Mouse (Mus musculus): Measurements from ENCODE around the gene Dusp10. TPM values are rescaled to one million over a fixed set of nuclear protein-coding genes. Genes with fewer than 3 reads are reported as not detected.
A peak's percentile ranks its signal among the peaks of the same experiment; 100 is the strongest.

The Dusp10 gene
- polyA plus RNA-seq, 1 experiment from 2014 or later, result 6.8 TPM

GRCm38 (mm10) chr1:184024631-184025030 is 11.5 kb downstream of the Dusp10 start:
- Histone ChIP-seq H3K4me2 (ENCODE audit: low read depth, low read length) (no peak overlapping the region), H3K4me1 (replicated peaks; ENCODE audit: control insufficient read depth, insufficient read depth, low read length) (no peaks in the 10 kb centered on the region; the same call in 1 of the 2 replicates), H3K36me3 (ENCODE audit: control insufficient read depth, insufficient read depth, low read length) (no peaks in the 10 kb centered on the region), H3K27me3 (ENCODE audit: control insufficient read depth, insufficient read depth, low read depth, low read length) (no peaks in the 10 kb centered on the region), H3K9ac (ENCODE audit: low read length) (no peak overlapping the region), H3K4me3 (ENCODE audit: low read length) (no peak overlapping the region), H3K27ac (ENCODE audit: low read length) (no peak overlapping the region), H3K9me3 (ENCODE audit: control insufficient read depth, low read length) (no peaks in the 10 kb centered on the region)
- no peak for ATAC-seq (ENCODE audit: low read depth)
- WGBS, result 88% methylated on average over 2 of the region's 2 CpGs

GRCm38 (mm10) chr1:184025079-184025478 is 12.0 kb downstream of the Dusp10 start:
- no peaks in the 10 kb centered on the region for H3K36me3 ChIP-seq (ENCODE audit: control insufficient read depth, insufficient read depth, low read length)
- H3K4me1 ChIP-seq (replicated peaks; ENCODE audit: control insufficient read depth, insufficient read depth, low read length), result no peaks in the 10 kb centered on the region
- H3K4me3 ChIP-seq (ENCODE audit: low read length), result no peak overlapping the region
- no peak overlapping the region for H3K9ac ChIP-seq (ENCODE audit: low read length)
- ATAC-seq (ENCODE audit: low read depth), result no peak
- H3K9me3 ChIP-seq (ENCODE audit: control insufficient read depth, low read length), result no peaks in the 10 kb centered on the region
- H3K27ac ChIP-seq (ENCODE audit: low read length), result no peak overlapping the region
- 90% methylated on average over 5 of the region's 5 CpGs for WGBS
- no peaks in the 10 kb centered on the region for H3K27me3 ChIP-seq (ENCODE audit: control insufficient read depth, insufficient read depth, low read depth, low read length)
- no peak overlapping the region for H3K4me2 ChIP-seq (ENCODE audit: low read depth, low read length)

- H3K27ac ChIP-seq (ENCODE audit: low read length), result no peak overlapping the region
- no peaks in the 10 kb centered on the region for H3K36me3 ChIP-seq (ENCODE audit: control insufficient read depth, insufficient read depth, low read length)
- no peaks in the 10 kb centered on the region for H3K27me3 ChIP-seq (ENCODE audit: control insufficient read depth, insufficient read depth, low read depth, low read length)
- no peaks in the 10 kb centered on the region for H3K4me1 ChIP-seq (replicated peaks; ENCODE audit: control insufficient read depth, insufficient read depth, low read length)
- H3K4me2 ChIP-seq (ENCODE audit: low read depth, low read length), result no peak overlapping the region
- no peak for ATAC-seq (ENCODE audit: low read depth)
- no peaks in the 10 kb centered on the region for H3K9me3 ChIP-seq (ENCODE audit: control insufficient read depth, low read length)
- no peak overlapping the region for H3K9ac ChIP-seq (ENCODE audit: low read length)
- H3K4me3 ChIP-seq (ENCODE audit: low read length), result no peak overlapping the region
- WGBS, result 64% methylated on average over 3 of the region's 3 CpGs
These were observed 13.9 kb downstream of the Dusp10 start for GRCm38 (mm10) chr1:184027039-184027438.

GRCm38 (mm10) chr1:184030070-184030802 is 17.1 kb downstream of the Dusp10 start:
- Histone ChIP-seq H3K4me3 (ENCODE audit: low read length) (no peak overlapping the region), H3K27ac (ENCODE audit: low read length) (no peak overlapping the region), H3K9ac (ENCODE audit: low read length) (no peak overlapping the region), H3K4me1 (replicated peaks; ENCODE audit: control insufficient read depth, insufficient read depth, low read length) (no peaks in the 10 kb centered on the region; the same call in 1 of the 2 replicates), H3K27me3 (ENCODE audit: control insufficient read depth, insufficient read depth, low read depth, low read length) (no peaks in the 10 kb centered on the region), H3K9me3 (ENCODE audit: control insufficient read depth, low read length) (no peaks in the 10 kb centered on the region), H3K4me2 (ENCODE audit: low read depth, low read length) (no peak overlapping the region), H3K36me3 (ENCODE audit: control insufficient read depth, insufficient read depth, low read length) (no peaks in the 10 kb centered on the region)
- 86% methylated on average over 8 of the region's 8 CpGs for WGBS
- no peak for ATAC-seq (ENCODE audit: low read depth)

- H3K9me3 ChIP-seq (ENCODE audit: control insufficient read depth, low read length), result no peaks in the 10 kb centered on the region
- no peak for ATAC-seq (ENCODE audit: low read depth)
- peak overlapping the region; percentile 82 for H3K4me2 ChIP-seq (ENCODE audit: low read depth, low read length)
- WGBS, result 27% methylated on average over 19 of the region's 19 CpGs
- no peaks in the 10 kb centered on the region for H3K36me3 ChIP-seq (ENCODE audit: control insufficient read depth, insufficient read depth, low read length)
- peak overlapping the region; percentile 73 for H3K4me3 ChIP-seq (ENCODE audit: low read length)
- peaks cover 2% of the 10 kb centered on the region; the same call in 1 of the 2 replicates for H3K4me1 ChIP-seq (replicated peaks; ENCODE audit: control insufficient read depth, insufficient read depth, low read length)
- no peaks in the 10 kb centered on the region for H3K27me3 ChIP-seq (ENCODE audit: control insufficient read depth, insufficient read depth, low read depth, low read length)
- peak overlapping the region; percentile 92 for H3K9ac ChIP-seq (ENCODE audit: low read length)
- H3K27ac ChIP-seq (ENCODE audit: low read length), result peak overlapping the region; percentile 94
These were observed 19.7 kb downstream of the Dusp10 start for GRCm38 (mm10) chr1:184032682-184033389.

- H3K27me3 ChIP-seq (ENCODE audit: control insufficient read depth, insufficient read depth, low read depth, low read length), result no peaks in the 10 kb centered on the region
- H3K4me2 ChIP-seq (ENCODE audit: low read depth, low read length), result peak overlapping the region; percentile 82
- H3K36me3 ChIP-seq (ENCODE audit: control insufficient read depth, insufficient read depth, low read length), result no peaks in the 10 kb centered on the region
- H3K9ac ChIP-seq (ENCODE audit: low read length), result peak overlapping the region; percentile 92
- peak; percentile 80 for ATAC-seq (ENCODE audit: low read depth)
- H3K9me3 ChIP-seq (ENCODE audit: control insufficient read depth, low read length), result no peaks in the 10 kb centered on the region
- H3K27ac ChIP-seq (ENCODE audit: low read length), result peak overlapping the region; percentile 94
- H3K4me3 ChIP-seq (ENCODE audit: low read length), result peak overlapping the region; percentile 73
- WGBS, result 0% methylated on average over 54 of the region's 63 CpGs
- peaks cover 2% of the 10 kb centered on the region; the same call in 1 of the 2 replicates for H3K4me1 ChIP-seq (replicated peaks; ENCODE audit: control insufficient read depth, insufficient read depth, low read length)
These were observed 20.4 kb downstream of the Dusp10 start for GRCm38 (mm10) chr1:184033390-184034010.

DNA sequence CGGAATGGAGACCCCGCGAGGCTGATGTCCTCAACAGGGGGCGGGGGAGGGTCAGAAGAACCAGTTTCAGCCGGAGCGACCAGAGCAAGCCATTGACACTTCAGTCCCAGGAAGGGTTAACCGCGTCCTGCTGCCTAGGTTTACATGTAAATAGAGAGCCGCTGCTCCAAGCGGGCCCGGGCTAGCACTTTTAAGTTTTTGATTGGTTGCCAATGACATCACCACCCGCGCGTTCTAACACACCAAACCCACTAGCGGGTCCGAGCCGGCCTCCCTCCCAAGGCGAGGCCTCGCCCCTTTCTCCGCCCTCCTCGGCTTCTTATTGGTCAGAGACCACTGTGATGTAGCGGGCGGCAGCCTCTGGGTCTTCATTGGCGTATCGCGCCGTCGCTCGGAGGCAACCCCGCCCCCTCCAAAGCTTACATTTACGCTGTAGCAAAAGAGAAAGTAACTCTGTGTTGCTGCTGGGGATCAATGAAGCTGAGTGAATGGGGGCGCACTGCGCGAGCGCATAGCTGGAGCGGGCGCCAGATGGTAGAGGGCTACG is 21.0 kb downstream of the Dusp10 start, which contains the start of gene 1700056E22Rik:
TSS of gene 1700056E22Rik (minus strand) at position 291 of the 547 bp plus-strand sequence.
- peak within 1 kb of the TSS; percentile 73 for H3K4me3 ChIP-seq (ENCODE audit: low read length)
- H3K27ac ChIP-seq (ENCODE audit: low read length), result peak within 1 kb of the TSS; percentile 94
- peak within 1 kb of the TSS; percentile 92 for H3K9ac ChIP-seq (ENCODE audit: low read length)
- 0% methylated on average over 38 of the region's 38 CpGs for WGBS
- ATAC-seq (ENCODE audit: low read depth), result peak; percentile 98
- peaks cover 2% of the 10 kb centered on the region; the same call in 1 of the 2 replicates for H3K4me1 ChIP-seq (replicated peaks; ENCODE audit: control insufficient read depth, insufficient read depth, low read length)
- peak within 1 kb of the TSS; percentile 82 for H3K4me2 ChIP-seq (ENCODE audit: low read depth, low read length)
- no peaks in the 10 kb centered on the region for H3K9me3 ChIP-seq (ENCODE audit: control insufficient read depth, low read length)
- no peaks in the 10 kb centered on the region for H3K36me3 ChIP-seq (ENCODE audit: control insufficient read depth, insufficient read depth, low read length)
- H3K27me3 ChIP-seq (ENCODE audit: control insufficient read depth, insufficient read depth, low read depth, low read length), result no peaks in the 10 kb centered on the region

DNA sequence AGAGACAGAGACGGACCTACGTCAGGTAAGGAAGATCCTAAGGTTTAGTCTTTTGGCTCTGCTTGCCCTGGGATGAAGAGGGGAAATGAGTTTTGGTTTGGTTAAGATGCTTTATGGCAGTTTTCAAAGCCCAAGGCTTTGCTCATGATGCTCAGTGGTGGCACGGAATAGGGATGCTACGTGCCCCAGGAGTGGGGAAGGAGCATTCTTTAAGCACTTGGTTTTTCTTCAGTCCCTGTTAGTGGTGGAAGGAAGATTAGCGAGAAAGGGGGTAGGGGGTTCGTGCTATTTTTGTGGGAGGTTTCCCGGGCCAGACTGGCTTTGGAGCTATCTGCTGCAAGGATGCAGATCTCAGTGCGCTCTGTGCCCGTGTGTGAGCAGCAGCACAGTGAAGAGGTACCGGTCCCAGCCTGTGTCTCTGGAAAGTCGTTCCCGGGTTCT is 21.7 kb downstream of the Dusp10 start:
- H3K4me1 ChIP-seq (replicated peaks; ENCODE audit: control insufficient read depth, insufficient read depth, low read length), result peaks cover 2% of the 10 kb centered on the region; the same call in 1 of the 2 replicates
- H3K36me3 ChIP-seq (ENCODE audit: control insufficient read depth, insufficient read depth, low read length), result no peaks in the 10 kb centered on the region
- H3K27ac ChIP-seq (ENCODE audit: low read length), result peak overlapping the region; percentile 9; the same call in 1 of the 2 replicates
- peak overlapping the region; percentile 64 for H3K9ac ChIP-seq (ENCODE audit: low read length)
- under 1% methylated on average over 12 of the region's 12 CpGs for WGBS
- no peak for ATAC-seq (ENCODE audit: low read depth)
- no peaks in the 10 kb centered on the region for H3K9me3 ChIP-seq (ENCODE audit: control insufficient read depth, low read length)
- H3K4me3 ChIP-seq (ENCODE audit: low read length), result peak overlapping the region; percentile 73
- peak overlapping the region; percentile 67 for H3K4me2 ChIP-seq (ENCODE audit: low read depth, low read length)
- H3K27me3 ChIP-seq (ENCODE audit: control insufficient read depth, insufficient read depth, low read depth, low read length), result no peaks in the 10 kb centered on the region
